Mouse (Mus musculus): ENCODE data around the gene Prss27.
A peak's percentile ranks its signal among the peaks of the same experiment; 100 is the strongest.
"Not testable (repeated sequence)": the region's sequence is repeated elsewhere in the genome, so short reads cannot be mapped to it uniquely, and the experiment has no call there.

The Prss27 gene

DNA sequence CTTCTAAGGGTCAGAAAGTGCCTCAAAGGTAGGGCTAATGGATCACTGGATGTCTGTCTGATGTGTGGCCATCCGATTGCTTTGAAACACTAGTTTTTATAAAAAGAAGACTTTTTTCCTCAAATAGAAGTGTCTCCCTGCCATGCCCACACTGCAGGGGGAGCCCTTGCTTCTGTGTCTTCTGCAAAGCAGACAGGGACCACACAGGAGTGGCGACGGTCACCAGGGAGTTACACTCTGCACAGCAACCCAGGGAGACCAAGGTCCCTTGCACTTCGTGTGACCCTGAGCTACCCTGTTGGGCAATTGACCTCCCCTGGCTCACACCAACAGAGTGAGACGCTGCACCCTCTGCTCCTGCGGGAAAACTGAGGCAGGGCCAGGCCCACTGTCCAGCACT is 990 bp upstream of the Prss27 start:
- DNase-seq: no peak

DNA sequence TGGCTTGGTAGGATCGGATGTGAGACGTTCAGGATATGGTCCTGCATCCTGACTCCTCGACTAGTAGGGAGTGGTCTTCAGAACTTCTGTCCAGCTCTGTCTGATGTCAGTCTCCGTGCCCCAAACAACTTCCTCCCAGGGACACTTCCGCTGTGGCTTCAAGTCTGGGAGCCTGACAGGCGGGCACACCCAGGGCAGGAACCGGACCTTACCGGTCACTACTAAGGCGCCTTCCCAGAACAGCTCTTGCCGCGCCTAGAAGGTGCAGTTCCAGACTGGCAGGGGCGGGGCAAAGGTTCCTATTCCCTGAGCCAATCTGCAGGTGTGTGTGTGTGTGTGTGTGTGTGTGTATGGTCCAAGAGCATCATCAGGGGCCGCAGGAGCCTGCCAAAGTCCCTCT is 584 bp upstream of the Prss27 start:
- no peak for DNase-seq

DNA sequence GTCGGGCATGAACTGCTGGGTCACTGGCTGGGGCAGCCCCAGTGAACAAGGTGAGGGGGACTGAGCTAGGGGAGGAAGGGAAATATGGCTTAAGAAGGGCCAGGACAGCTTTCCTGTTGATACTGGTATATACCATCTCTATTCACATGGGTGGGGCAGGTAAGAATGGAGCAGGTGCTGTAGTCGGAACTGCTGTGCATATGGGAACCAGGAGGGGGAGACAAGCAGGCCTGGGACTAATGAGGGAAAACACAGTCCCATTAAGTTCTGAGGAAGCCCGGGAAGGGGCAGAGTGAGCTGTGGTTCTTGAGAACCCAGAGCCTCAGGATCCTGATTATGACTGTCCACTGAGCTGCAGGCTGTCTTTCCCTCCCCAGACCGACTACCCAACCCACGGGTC is 6.5 kb downstream of the Prss27 start:
- no peak for DNase-seq

DNA sequence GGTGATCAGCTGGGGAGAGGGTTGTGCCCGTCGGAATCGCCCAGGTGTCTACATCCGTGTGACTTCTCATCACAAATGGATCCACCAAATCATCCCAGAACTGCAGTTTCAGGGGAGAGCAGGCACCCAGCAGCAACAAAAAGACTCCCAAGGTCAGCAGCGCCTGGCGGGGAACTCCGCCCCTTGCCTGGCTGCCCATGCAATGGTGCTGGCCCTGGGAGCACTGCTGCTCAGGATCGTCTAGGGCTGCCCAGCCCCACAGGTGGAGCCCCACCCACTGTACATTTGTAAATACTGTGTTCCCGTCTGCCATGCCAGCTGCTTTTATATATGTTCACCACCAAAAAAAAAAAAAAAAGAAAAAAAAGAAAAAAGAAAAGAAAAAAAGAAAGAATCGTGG is 7.7 kb downstream of the Prss27 start:
- no peak for DNase-seq

DNA sequence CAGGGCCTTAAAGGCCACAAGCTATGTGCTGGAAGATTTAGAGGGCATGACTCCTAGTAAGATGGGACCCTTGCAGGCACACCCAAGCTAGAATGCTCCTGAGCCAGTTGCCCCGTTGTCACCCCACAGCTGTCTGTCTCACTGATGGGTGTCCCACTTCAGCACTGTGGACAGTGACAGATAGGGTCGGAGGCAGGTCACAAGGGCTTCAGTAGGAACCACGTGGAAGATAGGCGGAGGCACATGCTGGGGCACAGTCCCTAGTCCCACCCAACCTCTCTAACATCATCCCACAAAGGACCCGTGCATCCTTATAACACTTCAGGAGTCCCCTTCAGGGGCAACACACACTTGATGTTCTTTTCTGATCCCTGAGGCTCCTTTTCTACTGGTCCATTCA is 8.1 kb downstream of the Prss27 start:
- DNase-seq: no peak

DNA sequence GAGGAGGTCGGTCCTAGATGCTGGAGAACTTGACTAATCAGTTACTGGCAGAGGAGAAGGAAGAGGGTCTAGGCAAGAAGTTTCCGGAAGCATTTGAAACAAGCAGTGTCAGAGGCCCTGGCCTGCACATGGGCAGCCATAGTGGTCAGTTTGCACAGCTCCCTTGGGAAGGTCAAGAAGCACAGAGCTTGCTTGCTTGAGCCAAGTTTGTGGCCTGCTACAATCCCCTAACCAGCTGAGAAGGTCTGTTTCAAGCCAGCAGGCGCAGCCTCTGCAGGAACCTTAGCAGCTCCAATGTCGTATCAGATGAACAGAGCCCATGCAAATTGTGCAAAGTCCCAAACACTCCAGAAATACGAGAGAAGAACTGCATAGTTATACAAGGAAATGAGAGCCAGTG is 10.1 kb downstream of the Prss27 start:
- no peak for DNase-seq

DNA sequence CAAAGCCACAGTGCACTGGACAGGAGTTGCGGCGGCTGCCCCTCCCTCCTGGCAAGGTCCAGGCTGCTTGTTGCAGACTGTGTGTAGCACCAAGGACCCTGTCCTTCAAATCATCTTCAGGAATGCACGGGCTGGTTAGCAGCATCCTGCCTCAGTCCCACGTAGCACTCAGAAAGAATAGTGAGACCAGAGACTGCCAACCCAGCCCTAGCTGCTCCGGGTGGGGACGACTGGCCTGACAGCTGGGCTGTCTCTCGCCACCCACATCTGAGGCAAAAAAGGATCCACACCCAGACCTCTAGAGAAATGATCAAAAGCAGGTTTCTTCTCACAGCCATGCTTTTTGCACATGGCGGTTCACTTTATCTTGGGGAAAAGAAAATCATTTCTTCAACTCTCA is 11.1 kb downstream of the Prss27 start:
- peak; percentile 58 for DNase-seq

DNA sequence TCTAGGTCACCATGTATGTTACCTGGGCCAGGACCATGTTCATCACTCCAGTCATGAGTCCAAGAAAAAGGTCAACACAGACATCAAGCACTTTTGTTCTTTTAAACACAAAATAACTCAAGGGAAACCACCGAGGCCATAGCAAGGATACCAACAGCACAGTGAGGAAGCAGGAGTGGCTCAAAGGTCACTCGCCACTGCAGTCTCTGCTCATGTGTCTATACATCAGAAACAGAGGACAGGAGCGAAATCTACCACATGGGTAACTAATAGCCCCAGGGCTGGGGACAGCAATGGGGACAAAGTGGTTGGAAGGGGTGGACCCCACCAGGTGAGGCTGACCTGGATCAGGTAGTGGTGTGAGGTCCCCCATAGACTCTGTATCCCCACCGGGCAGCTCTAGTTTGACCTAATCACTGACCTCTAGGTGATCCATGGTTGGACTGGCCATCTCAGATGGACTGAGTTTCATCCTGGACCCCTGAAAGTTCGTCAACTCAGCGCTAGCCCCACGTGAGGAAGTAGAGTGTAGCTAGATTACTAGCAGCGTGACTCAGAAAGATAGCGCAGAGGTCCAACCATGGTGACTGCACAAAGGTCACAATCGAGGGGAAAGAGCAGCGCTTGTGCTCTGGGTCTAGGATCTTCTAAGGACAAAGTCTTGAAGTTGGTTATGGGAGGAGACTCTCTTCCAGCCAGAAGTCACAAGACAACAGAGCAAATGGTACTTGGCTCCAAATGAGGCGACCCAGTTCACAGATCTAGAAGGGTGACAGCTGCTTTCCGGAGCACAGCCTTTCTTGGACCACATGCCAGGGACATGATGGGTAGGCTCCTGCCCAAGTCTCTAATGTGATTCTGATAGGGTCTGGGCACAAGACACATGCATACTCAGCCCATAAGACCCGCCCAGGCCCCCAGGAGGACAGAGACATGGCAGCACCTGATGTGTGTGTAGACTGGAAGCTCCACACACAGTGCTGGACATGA is 19.0 kb downstream of the Prss27 start:
- DNase-seq: no peak

DNA sequence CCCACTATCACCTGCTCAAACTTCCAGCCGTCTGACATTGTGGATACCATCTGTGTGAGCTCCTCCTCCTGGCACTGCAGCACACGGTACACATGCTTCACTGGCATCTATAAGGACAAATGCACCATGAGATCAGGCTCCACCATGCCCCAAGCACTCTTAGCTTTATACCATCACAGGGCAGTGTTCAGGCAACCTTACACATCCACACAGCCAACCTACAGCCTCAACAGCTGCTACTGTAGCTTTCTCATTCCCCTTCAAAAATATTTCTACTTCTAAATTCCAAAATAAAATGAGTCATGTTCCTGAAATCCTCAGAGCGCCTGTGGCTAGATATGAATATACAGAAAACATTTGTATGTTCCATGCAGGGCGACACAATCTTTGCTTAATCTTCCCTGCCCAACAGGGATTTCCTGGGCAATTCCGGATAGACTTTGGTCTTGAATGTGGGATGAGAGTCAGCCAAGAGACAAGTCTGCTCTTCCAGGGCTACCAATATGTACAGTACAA is 19.8 kb downstream of the Prss27 start:
- no peak for DNase-seq

DNA sequence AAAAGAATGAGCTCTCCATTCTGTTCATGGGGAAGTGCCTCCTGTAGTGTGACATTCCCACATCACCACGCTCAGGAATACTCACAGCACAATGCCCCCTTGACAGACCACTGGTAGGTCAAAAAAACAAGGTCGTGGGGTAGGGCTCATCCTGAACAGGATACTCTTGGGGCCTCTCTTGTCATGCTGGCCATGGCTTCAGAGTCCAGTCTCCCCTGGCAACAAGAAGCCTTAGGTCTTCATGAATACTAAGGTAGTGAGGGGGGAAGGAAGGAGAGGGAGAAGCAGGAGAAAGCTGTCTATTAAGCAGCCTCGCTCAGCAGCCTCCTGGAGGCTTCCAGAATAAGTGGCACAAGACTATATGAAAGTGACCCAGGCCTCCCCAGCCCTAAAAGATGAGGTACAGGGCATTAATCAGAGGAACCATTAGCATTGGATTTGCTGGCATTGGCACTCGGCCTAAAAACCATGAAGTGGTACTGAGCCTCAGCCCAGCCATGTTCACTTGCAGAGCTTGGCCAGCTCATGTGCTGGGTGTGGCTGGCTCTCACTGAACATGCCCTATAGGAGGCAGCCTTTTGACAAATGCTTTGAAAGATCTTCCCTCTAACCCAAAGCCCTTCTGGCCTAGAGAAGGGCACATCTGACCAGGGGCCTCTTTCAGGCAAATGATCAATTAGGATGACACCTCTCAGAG is 24.7 kb downstream of the Prss27 start:
- DNase-seq: no peak

DNA sequence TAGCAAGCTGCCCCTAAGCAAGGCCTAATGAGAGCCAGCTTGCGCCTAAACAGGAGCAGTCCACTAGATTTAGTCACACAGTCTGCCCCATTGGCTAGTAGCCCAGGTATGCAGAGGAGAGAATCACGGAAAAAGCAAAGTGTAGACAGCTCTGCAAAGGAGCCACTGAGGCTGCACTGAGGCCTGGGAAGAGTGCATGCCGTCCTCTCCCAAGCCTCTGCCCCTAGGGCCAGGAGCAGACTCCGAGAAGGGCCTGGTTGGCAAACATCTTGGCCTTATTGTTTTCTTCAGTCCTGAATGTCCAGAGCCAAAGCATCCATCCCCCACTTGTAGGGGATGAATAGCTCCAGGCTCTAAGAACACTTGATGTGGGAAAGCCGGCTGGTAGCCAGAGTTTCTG is 30.3 kb downstream of the Prss27 start:
- DNase-seq: peak; percentile 43

DNA sequence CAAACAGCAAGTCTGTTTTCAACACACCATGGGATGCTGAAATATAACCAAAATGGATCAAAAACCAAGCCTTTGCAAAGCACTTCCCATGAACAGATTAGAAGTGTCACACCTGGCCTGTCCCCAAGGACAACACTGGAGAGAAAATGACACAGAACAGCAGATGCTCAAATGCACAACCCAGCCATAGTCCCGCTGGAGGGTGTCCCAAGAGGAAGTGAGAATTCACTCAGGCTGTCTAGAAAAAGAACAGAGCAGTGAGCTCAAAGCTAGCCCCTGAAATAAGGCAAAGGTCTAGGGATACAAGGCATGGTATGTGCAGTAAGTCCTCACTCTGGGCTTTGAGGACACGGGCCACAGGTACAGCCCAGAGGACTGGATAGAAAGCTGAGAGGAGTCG is 31.6 kb downstream of the Prss27 start:
- DNase-seq: no peak

DNA sequence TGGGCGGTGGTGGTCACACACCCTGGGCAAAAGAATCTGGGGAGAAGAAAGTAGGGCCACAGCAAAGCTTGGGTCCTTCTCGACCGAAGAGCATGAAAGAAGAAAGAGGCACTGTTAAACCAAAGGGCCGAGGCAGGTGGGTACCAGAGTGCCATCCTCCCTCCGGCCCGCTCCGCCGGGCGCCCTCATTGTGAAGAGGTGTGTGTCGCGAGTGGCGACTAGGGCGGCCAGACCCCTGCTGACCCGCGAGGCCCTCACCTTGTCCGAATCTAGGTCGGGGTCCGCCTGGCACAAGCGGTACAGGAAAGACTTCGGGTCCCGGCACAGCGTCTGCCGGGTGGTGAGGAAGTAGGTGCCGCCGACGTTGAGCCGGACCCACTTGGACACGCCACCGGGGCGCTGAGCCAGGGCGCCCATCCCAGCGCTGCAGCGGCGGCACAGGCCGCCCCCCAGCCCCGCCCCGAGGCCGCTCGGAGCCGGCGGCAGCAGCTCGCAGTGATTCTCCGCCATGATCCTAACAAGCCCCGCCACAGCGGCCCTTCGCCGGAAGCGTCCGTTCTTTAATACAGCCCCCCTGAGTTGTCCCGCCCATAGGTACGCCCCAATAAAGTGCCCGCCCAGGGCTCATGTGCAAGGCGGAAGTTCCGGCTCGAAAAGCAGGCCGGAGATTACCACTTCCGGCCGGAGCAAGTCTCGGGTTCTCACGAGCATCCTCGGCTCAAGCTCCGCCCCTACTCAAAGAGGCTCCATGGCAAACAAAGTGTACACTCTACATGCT is 35.2 kb downstream of the Prss27 start, which contains the start of gene Kctd5:
TSS of gene Kctd5 (minus strand) at position 567 of the 778 bp plus-strand sequence.
- DNase-seq: peak; percentile 95

DNA sequence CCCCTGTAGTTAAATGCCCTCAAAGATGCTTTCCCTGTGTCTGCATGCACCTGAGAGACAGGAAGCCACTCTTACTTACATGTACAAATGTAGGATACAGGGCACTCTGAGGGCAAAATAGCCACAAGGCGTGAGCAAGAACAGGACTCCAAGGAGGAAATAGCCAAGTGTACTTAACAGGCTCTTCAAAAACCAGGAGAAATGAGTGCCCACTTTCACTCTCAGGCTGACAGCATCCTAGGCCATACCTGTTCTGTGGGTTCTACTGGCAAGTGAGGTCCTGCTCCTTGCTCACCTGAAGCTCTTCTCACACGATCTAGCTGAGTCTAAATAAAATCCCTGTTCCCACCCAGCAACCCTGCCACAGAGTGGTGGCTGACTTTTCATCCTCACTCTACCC is 39.2 kb downstream of the Prss27 start:
- no peak for DNase-seq

DNA sequence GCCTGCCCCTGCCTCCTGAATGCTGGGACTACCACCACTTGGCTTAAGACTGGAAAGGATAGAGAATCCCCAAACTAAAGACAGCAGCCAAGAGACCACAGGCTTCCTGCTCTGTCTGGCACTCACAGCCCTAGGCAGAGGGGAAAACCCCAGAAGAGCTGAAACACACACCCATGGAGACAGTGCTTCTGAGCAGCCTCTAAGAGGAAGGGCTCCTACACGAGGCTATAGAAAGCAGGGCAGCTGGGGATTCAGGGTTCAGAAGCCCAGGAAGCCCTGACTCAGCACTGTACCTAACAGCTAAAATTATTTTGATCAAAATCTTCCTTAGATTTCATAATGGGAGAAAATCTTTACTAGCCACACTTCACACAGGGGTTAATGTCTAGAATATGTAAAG is 46.6 kb downstream of the Prss27 start:
- DNase-seq: no peak

DNA sequence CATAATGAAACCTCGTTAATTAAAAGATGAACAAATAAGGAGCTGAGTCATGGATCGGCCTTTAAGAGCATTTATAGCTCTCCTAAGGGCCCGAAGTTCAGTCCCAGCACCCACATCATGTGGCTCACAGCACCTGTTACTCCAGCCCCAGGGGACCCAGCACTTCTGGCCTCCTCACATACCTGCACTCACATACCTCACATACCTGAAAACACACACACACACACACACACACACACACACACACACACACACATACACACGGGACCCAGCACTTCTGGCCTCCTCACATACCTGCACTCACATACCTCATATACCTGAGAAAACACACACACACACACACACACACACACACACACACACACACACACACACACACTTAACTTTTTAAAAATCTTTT is 48.5 kb downstream of the Prss27 start:
- DNase-seq: not testable (repeated sequence)

DNA sequence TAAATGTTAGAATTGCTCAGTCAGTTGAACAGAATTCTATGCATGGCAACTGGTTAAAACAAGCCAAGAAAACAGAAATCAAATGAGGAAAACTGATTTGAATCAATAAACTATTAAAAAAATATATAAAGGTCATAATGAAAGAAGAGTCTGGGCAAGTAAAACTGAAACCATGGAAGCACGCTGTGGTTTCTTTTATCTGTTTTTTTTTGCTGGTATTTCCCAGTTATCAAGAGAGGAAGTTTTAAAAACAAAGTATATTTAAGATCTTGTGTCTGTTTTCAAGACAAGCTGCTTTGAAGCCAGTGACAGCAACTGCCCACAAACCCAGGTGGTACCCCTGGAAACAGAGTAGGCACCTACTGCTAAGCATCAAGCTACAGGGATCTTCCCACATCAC is 52.6 kb downstream of the Prss27 start:
- no peak for DNase-seq
